Mouse (Mus musculus): ENCODE results near the gene Cdh13.

Gene Cdh13

GRCm38 (mm10) chr8:118380782-118381181 lies 97.2 kb downstream of the Cdh13 start:
- no peak for DNase-seq (ENCODE audit: low spot score)

GRCm38 (mm10) chr8:118381641-118382040 lies 98.1 kb downstream of the Cdh13 start:
- DNase-seq (ENCODE audit: low spot score): peak; percentile 68

- DNase-seq (ENCODE audit: low spot score): no peak
These were observed 100.8 kb downstream of the Cdh13 start for GRCm38 (mm10) chr8:118384314-118384713.

- no peak for DNase-seq (ENCODE audit: low spot score)
These were observed 105.9 kb downstream of the Cdh13 start for GRCm38 (mm10) chr8:118389456-118389855.

GRCm38 (mm10) chr8:118393909-118394650 lies 110.5 kb downstream of the Cdh13 start:
- DNase-seq (ENCODE audit: low spot score): peak; percentile 96

GRCm38 (mm10) chr8:118395178-118395577 lies 111.6 kb downstream of the Cdh13 start:
- no peak for DNase-seq (ENCODE audit: low spot score)

- DNase-seq (ENCODE audit: low spot score): no peak
These were observed 121.3 kb downstream of the Cdh13 start for GRCm38 (mm10) chr8:118404836-118405235.

- DNase-seq (ENCODE audit: low spot score): no peak
These were observed 123.8 kb downstream of the Cdh13 start for GRCm38 (mm10) chr8:118407322-118407721.

GRCm38 (mm10) chr8:118409396-118409795 lies 125.9 kb downstream of the Cdh13 start:
- no peak for DNase-seq (ENCODE audit: low spot score)

GRCm38 (mm10) chr8:118410341-118410970 lies 126.9 kb downstream of the Cdh13 start:
- DNase-seq (ENCODE audit: low spot score): peak; percentile 64

- no peak for DNase-seq (ENCODE audit: low spot score)
These were observed 132.1 kb downstream of the Cdh13 start for GRCm38 (mm10) chr8:118415672-118416071.

GRCm38 (mm10) chr8:118416811-118417355 lies 133.3 kb downstream of the Cdh13 start:
- no peak for DNase-seq (ENCODE audit: low spot score)

- no peak for DNase-seq (ENCODE audit: low spot score)
These were observed 139.1 kb downstream of the Cdh13 start for GRCm38 (mm10) chr8:118422624-118423023.

GRCm38 (mm10) chr8:118428941-118429340 lies 145.4 kb downstream of the Cdh13 start:
- no peak for DNase-seq (ENCODE audit: low spot score)

GRCm38 (mm10) chr8:118431731-118432440 lies 148.4 kb downstream of the Cdh13 start:
- no peak for DNase-seq (ENCODE audit: low spot score)

- DNase-seq (ENCODE audit: low spot score): no peak
These were observed 150.1 kb downstream of the Cdh13 start for GRCm38 (mm10) chr8:118433553-118434180.

GRCm38 (mm10) chr8:118436751-118437150 lies 153.2 kb downstream of the Cdh13 start:
- DNase-seq (ENCODE audit: low spot score): no peak

GRCm38 (mm10) chr8:118437152-118437551 lies 153.6 kb downstream of the Cdh13 start:
- no peak for DNase-seq (ENCODE audit: low spot score)

GRCm38 (mm10) chr8:118437874-118438273 lies 154.3 kb downstream of the Cdh13 start:
- DNase-seq (ENCODE audit: low spot score): no peak

- peak; percentile 17 for DNase-seq (ENCODE audit: low spot score)
These were observed 156.3 kb downstream of the Cdh13 start for GRCm38 (mm10) chr8:118439857-118440256.

- peak; percentile 79 for DNase-seq (ENCODE audit: low spot score)
These were observed 159.8 kb downstream of the Cdh13 start for GRCm38 (mm10) chr8:118443361-118443760.

- no peak for DNase-seq (ENCODE audit: low spot score)
These were observed 161.2 kb downstream of the Cdh13 start for GRCm38 (mm10) chr8:118444651-118445207.
